Mouse (Mus musculus): Measurements from ENCODE around the gene Adarb2. TPM values are rescaled to one million over a fixed set of nuclear protein-coding genes. Genes with fewer than 3 reads are reported as not detected.
A peak's percentile ranks its signal among the peaks of the same experiment; 100 is the strongest.

Adarb2 gene
- total and polyA plus RNA-seq, 3 experiments, result 0.42 to 0.57 TPM; not detected in 1

DNA sequence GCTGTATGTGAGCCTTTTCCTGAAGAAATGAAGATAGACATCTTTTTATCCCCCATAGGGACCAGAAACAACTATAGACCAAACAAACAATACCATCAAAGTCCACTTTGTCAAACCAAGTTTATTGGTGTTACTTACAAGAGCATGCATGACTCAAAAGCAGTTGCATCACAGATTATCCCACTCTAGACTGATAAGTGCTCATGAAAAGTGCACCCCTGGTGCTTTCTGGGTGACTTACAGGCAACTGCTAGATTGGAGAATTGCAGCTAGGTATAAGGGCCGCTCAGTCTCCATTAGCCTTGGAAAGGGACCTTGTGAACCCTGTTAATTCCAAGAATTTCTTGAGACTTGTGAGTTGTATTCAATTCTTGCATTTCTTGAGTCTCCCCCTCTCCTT lies 429.0 kb downstream of the Adarb2 start:
- TF ChIP-seq RAD21 (IDR thresholded peaks at IDR 0.05; ENCODE audit: low read depth, low read length), result no peak
- no peak for TF ChIP-seq GABPA (IDR thresholded peaks at IDR 0.05; ENCODE audit: low read depth, low read length)
- no peak for TF ChIP-seq ZMIZ1 (IDR thresholded peaks at IDR 0.05; ENCODE audit: low read depth, low read length)
- TF ChIP-seq BHLHE40 (IDR thresholded peaks at IDR 0.05; ENCODE audit: borderline replicate concordance, low read depth, low read length), result no peak
- no peak for TF ChIP-seq SMC3 (IDR thresholded peaks at IDR 0.05; ENCODE audit: low read depth, low read length)
- no peaks in the 10 kb centered on the region for H3K79me2 ChIP-seq (ENCODE audit: control insufficient read depth, insufficient read depth, low read length, poor library complexity)
- no peak overlapping the region for H3K27ac ChIP-seq (ENCODE audit: control insufficient read depth, low read depth, low read length)
- no peaks in the 10 kb centered on the region for H3K9me3 ChIP-seq (replicated peaks; ENCODE audit: insufficient read depth, low read length)
- H3K4me3 ChIP-seq (ENCODE audit: control insufficient read depth in 1 of 2, insufficient read depth in 1 of 2, low read depth in 2 of 2, low read length in 2 of 2), result no peak overlapping the region
- DNase-seq (ENCODE audit: low read depth, low spot score), result no peak
- no peak overlapping the region for H3K9ac ChIP-seq (ENCODE audit: control insufficient read depth, low read depth, low read length, poor library complexity, severe bottlenecking)
- H3K36me3 ChIP-seq (ENCODE audit: control insufficient read depth in 1 of 2, insufficient read depth in 2 of 2, low read length in 2 of 2), result no peaks in the 10 kb centered on the region; a peak in 1 of 4 replicates
- peaks cover 0 to 8% of the 10 kb centered on the region in 2 experiments; a peak in 2 of 4 replicates for H3K4me1 ChIP-seq (ENCODE audit: control insufficient read depth in 1 of 2, insufficient read depth in 2 of 2, low read length in 2 of 2)
- no peaks in the 10 kb centered on the region for H3K27me3 ChIP-seq (ENCODE audit: control insufficient read depth in 1 of 2, insufficient read depth in 2 of 2, low read length in 2 of 2)

DNA sequence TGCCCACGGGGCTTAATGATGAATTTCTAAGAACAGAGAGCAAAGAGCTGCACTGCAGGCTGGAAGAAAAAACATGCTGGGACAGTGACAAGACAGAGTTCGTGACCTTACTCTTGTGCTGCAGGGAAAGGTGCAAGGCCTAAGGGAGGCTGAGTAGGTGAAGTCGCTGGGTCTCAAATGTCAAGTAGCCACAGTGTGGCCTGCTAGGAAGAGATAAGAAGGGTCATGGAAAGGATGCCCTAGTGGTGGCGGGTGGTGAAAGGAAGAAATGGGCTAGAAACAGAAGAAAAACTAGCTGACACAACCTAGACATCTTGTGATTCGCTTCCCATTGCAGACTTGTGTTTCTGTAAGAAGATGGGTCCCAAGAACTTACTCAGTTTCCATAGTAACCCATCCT lies 429.4 kb downstream of the Adarb2 start:
- Histone ChIP-seq H3K9me3 (replicated peaks; ENCODE audit: insufficient read depth, low read length) (no peaks in the 10 kb centered on the region), H3K4me1 (ENCODE audit: control insufficient read depth in 1 of 2, insufficient read depth in 2 of 2, low read length in 2 of 2) (peaks cover 0 to 8% of the 10 kb centered on the region in 2 experiments; a peak in 2 of 4 replicates), H3K79me2 (ENCODE audit: control insufficient read depth, insufficient read depth, low read length, poor library complexity) (no peaks in the 10 kb centered on the region), H3K9ac (ENCODE audit: control insufficient read depth, low read depth, low read length, poor library complexity, severe bottlenecking) (no peak overlapping the region), H3K27me3 (ENCODE audit: control insufficient read depth in 1 of 2, insufficient read depth in 2 of 2, low read length in 2 of 2) (no peaks in the 10 kb centered on the region), H3K27ac (ENCODE audit: control insufficient read depth, low read depth, low read length) (no peak overlapping the region), H3K36me3 (ENCODE audit: control insufficient read depth in 1 of 2, insufficient read depth in 2 of 2, low read length in 2 of 2) (no peaks in the 10 kb centered on the region; a peak in 1 of 4 replicates), H3K4me3 (ENCODE audit: control insufficient read depth in 1 of 2, insufficient read depth in 1 of 2, low read depth in 2 of 2, low read length in 2 of 2) (no peak overlapping the region)
- TF ChIP-seq MEF2A (IDR thresholded peaks at IDR 0.05; ENCODE audit: extremely low read depth, insufficient replicate concordance, low read depth, low read length, poor library complexity, severe bottlenecking), result no peak
- no peak for TF ChIP-seq GABPA (IDR thresholded peaks at IDR 0.05; ENCODE audit: low read depth, low read length)
- no peak for TF ChIP-seq JUND (IDR thresholded peaks at IDR 0.05; ENCODE audit: low read depth, low read length)
- no peak for TF ChIP-seq ETS1 (IDR thresholded peaks at IDR 0.05; ENCODE audit: low read depth, low read length)
- no peak for TF ChIP-seq USF1 (IDR thresholded peaks at IDR 0.05; ENCODE audit: low read depth, low read length)
- no peak for TF ChIP-seq MXI1 (IDR thresholded peaks at IDR 0.05; ENCODE audit: low read depth, low read length)
- TF ChIP-seq POLR2A (IDR thresholded peaks at IDR 0.05; ENCODE audit: control insufficient read depth in 1 of 2, insufficient read depth in 1 of 2, low read depth in 1 of 2, low read length in 2 of 2, poor library complexity in 1 of 2), result no peak
- TF ChIP-seq ZMIZ1 (IDR thresholded peaks at IDR 0.05; ENCODE audit: low read depth, low read length), result no peak
- TF ChIP-seq BHLHE40 (IDR thresholded peaks at IDR 0.05; ENCODE audit: borderline replicate concordance, low read depth, low read length), result no peak
- no peak for TF ChIP-seq POLR2AphosphoS2 (IDR thresholded peaks at IDR 0.05; ENCODE audit: low read length)
- no peak for TF ChIP-seq CTCF (IDR thresholded peaks at IDR 0.05 in 2 of 3, conservative IDR thresholded peaks at IDR 0.05 in 1 of 3; ENCODE audit: control insufficient read depth in 1 of 3, insufficient read depth in 1 of 3, low read depth in 2 of 3, low read length in 3 of 3, poor library complexity in 1 of 3, severe bottlenecking in 1 of 3)
- TF ChIP-seq ZKSCAN1 (IDR thresholded peaks at IDR 0.05; ENCODE audit: low read depth, low read length), result no peak
- TF ChIP-seq EP300 (IDR thresholded peaks at IDR 0.05; ENCODE audit: low read depth in 1 of 2, low read length in 2 of 2), result peak; percentile 10 to 25; a peak in 1 of 4 replicates
- TF ChIP-seq NELFE (IDR thresholded peaks at IDR 0.05; ENCODE audit: low read depth, low read length), result no peak
- TF ChIP-seq TAL1 (IDR thresholded peaks at IDR 0.05; ENCODE audit: low read length), result peak; percentile 46
- DNase-seq (ENCODE audit: low read depth, low spot score), result peak; percentile 32
